Mouse (Mus musculus) C2C12 (cell line): ENCODE results near the gene Fam193a.

Experiments
- CEBPB ChIP-seq: IDR thresholded peaks from one replicate; pipeline ENCODE4 v1.6.1; 2011; ENCODE audit warnings: low read depth, mild to moderate bottlenecking, control low read depth, moderate library complexity
- CTCF ChIP-seq: IDR thresholded peaks from one replicate; pipeline ENCODE4 v1.5.1; 2011; ENCODE audit not compliant: control insufficient read depth, insufficient read depth, insufficient read length
- FOSL1 ChIP-seq: IDR thresholded peaks from one replicate; pipeline ENCODE4 v1.8.0; 2011; ENCODE audit warnings: mild to moderate bottlenecking, low read length; ENCODE audit not compliant: poor library complexity, insufficient read depth, severe bottlenecking
- MYOG ChIP-seq: IDR thresholded peaks from one replicate; pipeline ENCODE4 v1.6.1; 2011; ENCODE audit not compliant: control insufficient read depth, insufficient read length; ENCODE audit errors: extremely low read depth
- USF1 ChIP-seq: IDR thresholded peaks from one replicate; pipeline ENCODE4 v1.6.1; 2011; ENCODE audit warnings: low read depth, mild to moderate bottlenecking, control low read depth, moderate library complexity

GRCm38 (mm10) chr5:34525663-34526476, 156.1 kb downstream of the Fam193a start, which contains the start of gene Sh3bp2:
- TF ChIP-seq USF1, result no peak
- TF ChIP-seq CTCF, result no peak
- no peak for TF ChIP-seq FOSL1
- TF ChIP-seq CEBPB, result no peak
- no peak for TF ChIP-seq MYOG
